Mouse (Mus musculus) lung, postnatal 0 days (tissue): ENCODE measurements at regions not wholly inside any gene's neighbourhood (a gene's known extent, or its start where the extent isn't known, plus 50 kb on each side); places are given as distances from the start of the nearest gene placed in this dataset.

Source experiments
- ATAC-seq: fragments of 200-750 bp; cut with Nextera tagmentation; 2 replicates; pipeline ENCODE4 v1.8.0; 2017; ENCODE audit warnings: moderate library complexity
- DNase-seq: peaks from one replicate; pipeline ENCODE4 v3.0.0-alpha.2; 2016; ENCODE audit warnings: low spot score
- H3K27ac ChIP-seq: fragments of 300-500 bp; sonication (generic); 2 replicates; pipeline ENCODE4 v1.5.1; 2014; ENCODE audit warnings: antibody characterized with exemption, mild to moderate bottlenecking, low read length, mixed read lengths
- H3K27me3 ChIP-seq: fragments of 300-500 bp; sonication (generic); replicated peaks from 2 replicates; pipeline ENCODE4 v1.6.1; 2014; ENCODE audit warnings: low read length, mixed read lengths; ENCODE audit not compliant: insufficient read depth
- H3K36me3 ChIP-seq: fragments of 300-500 bp; sonication (generic); 2 replicates; pipeline ENCODE4 v1.6.1; 2014; ENCODE audit warnings: low read length, mixed read lengths; ENCODE audit not compliant: insufficient read depth
- H3K4me1 ChIP-seq: fragments of 300-500 bp; sonication (generic); 2 replicates; pipeline ENCODE4 v1.6.1; 2014; ENCODE audit warnings: antibody characterized with exemption, low read depth, low read length, mixed read lengths; ENCODE audit not compliant: insufficient read depth
- H3K4me2 ChIP-seq: fragments of 300-500 bp; sonication (generic); replicated peaks from 2 replicates; pipeline ENCODE4 v1.6.1; 2014; ENCODE audit warnings: low read depth, mild to moderate bottlenecking, low read length, moderate library complexity, mixed read lengths
- H3K4me3 ChIP-seq: fragments of 300-500 bp; sonication (generic); 2 replicates; pipeline ENCODE4 v1.5.1; 2014; ENCODE audit warnings: low read depth, low read length
- H3K9ac ChIP-seq: fragments of 300-500 bp; sonication (generic); replicated peaks from 2 replicates; pipeline ENCODE4 v1.6.1; 2014; ENCODE audit warnings: low read depth, mild to moderate bottlenecking
- H3K9me3 ChIP-seq: fragments of 300-500 bp; sonication (generic); 2 replicates; pipeline ENCODE4 v1.6.1; 2016; ENCODE audit warnings: low read length, mixed read lengths
- CTCF ChIP-seq: IDR thresholded peaks from 2 replicates; pipeline ENCODE4 v1.5.1; 2016; ENCODE audit warnings: antibody characterized with exemption, mild to moderate bottlenecking
- EP300 ChIP-seq: IDR thresholded peaks from 2 replicates; pipeline ENCODE4 v1.6.1; 2016; ENCODE audit warnings: antibody characterized with exemption, mild to moderate bottlenecking, control low read depth
- WGBS: fragments of 180-500 bp; shearing (Covaris S2); extraction: QIAGEN DNeasy Blood & Tissue Kit; methylation state at CpG from one replicate; pipeline ENCODE4 v1.1.7; 2014; 5-methylcytosine and 5-hydroxymethylcytosine counted together

GRCm38 (mm10) chr14:33807196-33807595, 116.2 kb upstream of the Gdf10 start:
- no peak for ATAC-seq
- no peak overlapping the region for H3K9ac ChIP-seq
- no peak for DNase-seq
- H3K4me2 ChIP-seq, result no peak overlapping the region
- H3K27me3 ChIP-seq, result no peaks in the 10 kb centered on the region
- H3K9me3 ChIP-seq, result no peaks in the 10 kb centered on the region
- H3K27ac ChIP-seq, result no peak overlapping the region
- H3K4me1 ChIP-seq, result peaks cover 9% of the 10 kb centered on the region; the same call in 1 of the 2 replicates
- H3K4me3 ChIP-seq, result no peak overlapping the region
- WGBS, result 58% methylated on average over 7 of the region's 7 CpGs
- no peak for TF ChIP-seq EP300
- no peak for TF ChIP-seq CTCF
- no peaks in the 10 kb centered on the region for H3K36me3 ChIP-seq

DNA sequence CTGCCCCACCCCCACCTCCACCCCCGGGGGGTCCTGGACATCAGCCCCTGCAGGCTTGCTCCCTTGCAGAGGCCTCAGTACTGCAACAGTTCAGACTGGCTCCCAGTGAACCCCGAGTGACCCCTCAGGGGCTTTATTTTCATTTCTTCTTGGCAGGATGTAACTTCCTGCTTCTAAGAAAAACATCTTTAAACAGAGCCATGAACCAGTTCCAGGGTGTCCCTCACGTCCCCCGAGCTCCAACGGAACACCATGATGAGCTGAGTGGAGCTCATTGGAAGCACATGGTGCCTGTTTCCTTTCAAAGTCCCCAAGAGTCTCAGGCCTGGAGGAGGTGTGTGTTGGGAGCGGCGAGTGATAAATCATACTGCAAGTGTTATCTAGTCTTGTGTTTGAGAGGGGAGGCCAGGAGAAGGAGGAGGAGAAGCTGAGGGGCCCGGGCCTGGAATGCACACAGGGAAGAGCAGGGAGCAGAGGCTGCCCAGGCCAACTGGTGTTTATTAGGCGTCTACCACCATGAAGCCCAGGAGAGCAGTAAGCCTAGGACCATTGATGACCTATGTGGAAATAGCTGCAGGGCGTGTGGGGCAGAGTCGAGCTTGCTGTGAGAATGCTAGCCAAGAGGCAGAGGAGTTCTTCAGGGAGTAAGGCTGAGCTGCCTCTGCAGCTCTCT, 114.7 kb upstream of the Gdf10 start:
- 22% methylated on average over 11 of the region's 11 CpGs for WGBS
- TF ChIP-seq EP300, result peak; percentile 44; the same call in 1 of the 2 replicates
- TF ChIP-seq CTCF, result no peak

DNA sequence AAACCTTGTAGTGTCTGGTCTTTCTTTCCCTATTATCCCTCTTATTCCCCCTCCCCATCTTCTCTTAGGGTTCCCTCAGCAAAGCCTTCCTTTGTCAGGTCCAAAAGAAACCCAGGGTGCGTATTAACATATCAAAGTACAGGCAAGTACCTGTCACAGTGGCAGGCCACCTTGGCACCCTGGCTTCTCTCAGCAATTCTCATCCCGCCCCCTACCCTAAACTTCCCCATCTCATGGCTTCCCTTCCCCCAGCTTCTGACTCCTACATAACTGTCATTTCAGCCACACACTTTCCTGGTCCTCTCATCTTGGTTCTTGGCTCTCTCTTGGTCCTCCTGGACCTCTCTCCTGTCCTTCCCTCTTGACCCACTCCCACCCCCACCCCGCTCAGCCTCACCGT, 112.8 kb upstream of the Gdf10 start:
- Histone ChIP-seq H3K4me1 (peaks cover 9% of the 10 kb centered on the region; the same call in 1 of the 2 replicates), H3K4me3 (no peak overlapping the region), H3K9ac (no peak overlapping the region), H3K4me2 (no peak overlapping the region), H3K36me3 (no peaks in the 10 kb centered on the region), H3K27ac (no peak overlapping the region), H3K27me3 (no peaks in the 10 kb centered on the region), H3K9me3 (no peaks in the 10 kb centered on the region)
- WGBS, result 86% methylated on average over 4 of the region's 4 CpGs
- no peak for TF ChIP-seq EP300
- no peak for TF ChIP-seq CTCF
- ATAC-seq (no peak), DNase-seq (no peak)

More for the DNA sequence above, 114.7 kb upstream of the Gdf10 start:
- Histone ChIP-seq H3K4me1 (peaks cover 9% of the 10 kb centered on the region; the same call in 1 of the 2 replicates), H3K9ac (no peak overlapping the region), H3K27ac (0 out of 2 replicates have a peak overlapping the region, but pooled peaks have one; percentile 51), H3K4me3 (no peak overlapping the region), H3K4me2 (no peak overlapping the region), H3K9me3 (no peaks in the 10 kb centered on the region), H3K36me3 (no peaks in the 10 kb centered on the region), H3K27me3 (no peaks in the 10 kb centered on the region)
- ATAC-seq (peak; percentile 70), DNase-seq (peak; percentile 68)

DNA sequence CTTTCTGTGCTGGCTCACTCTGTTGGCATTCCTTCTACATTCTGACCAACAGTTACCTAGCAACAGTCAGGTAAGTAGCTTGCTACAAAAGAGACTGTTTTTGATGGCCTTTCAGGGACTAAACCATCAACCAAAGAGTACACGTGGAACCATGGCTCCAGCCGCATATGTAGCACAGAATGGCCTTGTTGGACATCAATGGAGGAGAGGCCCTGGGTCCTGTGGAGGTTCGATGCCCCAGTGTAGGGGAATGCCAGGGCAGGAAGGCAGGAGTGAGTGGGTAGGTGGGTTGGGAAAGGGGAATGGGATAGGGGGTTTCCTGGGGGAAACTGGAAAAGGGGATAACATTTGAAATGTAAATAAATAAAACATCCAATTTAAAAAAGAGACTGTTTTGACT, 112.1 kb upstream of the Gdf10 start:
- H3K36me3 ChIP-seq, result no peaks in the 10 kb centered on the region
- no peaks in the 10 kb centered on the region for H3K27me3 ChIP-seq
- no peaks in the 10 kb centered on the region for H3K9me3 ChIP-seq
- 62% methylated on average over 3 of the region's 3 CpGs for WGBS
- ATAC-seq (no peak), DNase-seq (peak; percentile 15)
- H3K4me1 ChIP-seq, result peaks cover 9% of the 10 kb centered on the region; the same call in 1 of the 2 replicates
- no peak overlapping the region for H3K4me2 ChIP-seq
- TF ChIP-seq CTCF (no peak), EP300 (no peak)
- no peak overlapping the region for H3K27ac ChIP-seq
- no peak overlapping the region for H3K4me3 ChIP-seq
- no peak overlapping the region for H3K9ac ChIP-seq

DNA sequence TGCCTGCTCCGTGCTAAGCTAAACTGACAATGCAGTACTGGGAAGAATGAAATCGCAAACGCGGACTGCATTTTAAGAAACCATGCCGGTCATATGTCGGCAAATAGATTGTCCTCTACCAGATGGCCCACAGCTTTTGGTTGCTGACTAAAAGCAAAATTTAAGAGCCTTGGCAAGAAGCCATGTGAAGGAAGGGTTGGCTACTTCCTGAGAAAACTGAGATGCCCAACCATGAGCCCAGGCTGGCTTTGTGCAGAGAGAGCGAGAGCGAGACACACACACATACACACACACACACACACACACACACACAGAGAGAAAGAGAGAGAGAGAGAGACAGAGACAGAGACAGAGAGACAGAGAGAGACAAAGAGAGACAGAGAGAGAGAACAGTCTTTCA, 111.1 kb upstream of the Gdf10 start:
- 71% methylated on average over 8 of the region's 8 CpGs for WGBS
- no peak for ATAC-seq
- Histone ChIP-seq H3K27me3 (no peaks in the 10 kb centered on the region), H3K9ac (no peak overlapping the region), H3K4me1 (peaks cover 9% of the 10 kb centered on the region; the same call in 1 of the 2 replicates), H3K9me3 (no peaks in the 10 kb centered on the region), H3K36me3 (no peaks in the 10 kb centered on the region), H3K4me3 (no peak overlapping the region), H3K27ac (no peak overlapping the region), H3K4me2 (no peak overlapping the region)
- TF ChIP-seq EP300, result no peak
- no peak for TF ChIP-seq CTCF
- DNase-seq, result no peak

- no peak for ATAC-seq
- no peaks in the 10 kb centered on the region for H3K9me3 ChIP-seq
- no peaks in the 10 kb centered on the region for H3K27me3 ChIP-seq
- 44% methylated on average over 4 of the region's 4 CpGs for WGBS
- TF ChIP-seq CTCF, result no peak
- no peak for TF ChIP-seq EP300
- no peaks in the 10 kb centered on the region for H3K36me3 ChIP-seq
- no peak overlapping the region for H3K4me2 ChIP-seq
- H3K27ac ChIP-seq, result no peak overlapping the region
- H3K4me3 ChIP-seq, result no peak overlapping the region
- no peak overlapping the region for H3K9ac ChIP-seq
- peaks cover 8% of the 10 kb centered on the region; the same call in 1 of the 2 replicates for H3K4me1 ChIP-seq
- no peak for DNase-seq
Observed at GRCm38 (mm10) chr14:33812772-33813171, 110.6 kb upstream of the Gdf10 start.
